Mouse (Mus musculus) kidney, embryonic 16.5 days (tissue): ENCODE data around the gene Cbx3. TPM values are rescaled to one million over a fixed set of nuclear protein-coding genes. Genes with fewer than 3 reads are reported as not detected.

Experiments
- ATAC-seq: fragments of 200-750 bp; cut with Nextera tagmentation; 2 replicates; pipeline ENCODE4 v1.8.0; 2017; ENCODE audit warnings: moderate TSS enrichment; ENCODE audit not compliant: low FRiP score, low TSS enrichment
- H3K27ac ChIP-seq: fragments of 300-500 bp; sonication (generic); 2 replicates; pipeline ENCODE4 v1.5.1; 2014; ENCODE audit warnings: low read length
- H3K27me3 ChIP-seq: fragments of 300-500 bp; sonication (generic); 2 replicates; pipeline ENCODE4 v1.6.1; 2014; ENCODE audit warnings: low read length, control low read depth, mixed read lengths; ENCODE audit not compliant: insufficient read depth
- H3K36me3 ChIP-seq: fragments of 300-500 bp; sonication (generic); 2 replicates; pipeline ENCODE4 v1.6.1; 2014; ENCODE audit warnings: low read length, control low read depth, mixed read lengths; ENCODE audit not compliant: insufficient read depth
- H3K4me1 ChIP-seq: fragments of 300-500 bp; sonication (generic); 2 replicates; pipeline ENCODE4 v1.6.1; 2014; ENCODE audit warnings: low read length, control low read depth, mixed read lengths; ENCODE audit not compliant: insufficient read depth
- H3K4me2 ChIP-seq: fragments of 300-500 bp; sonication (generic); replicated peaks from 2 replicates; pipeline ENCODE4 v1.6.1; 2014; ENCODE audit warnings: low read depth, low read length
- H3K4me3 ChIP-seq: fragments of 300-500 bp; sonication (generic); 2 replicates; pipeline ENCODE4 v1.5.1; 2014; ENCODE audit warnings: mild to moderate bottlenecking, low read length
- H3K9ac ChIP-seq: fragments of 300-500 bp; sonication (generic); replicated peaks from 2 replicates; pipeline ENCODE4 v1.6.1; 2014; ENCODE audit warnings: low read length
- H3K9me3 ChIP-seq: fragments of 300-500 bp; sonication (generic); 2 replicates; pipeline ENCODE4 v1.6.1; 2016; ENCODE audit warnings: low read length, control low read depth
- WGBS: fragments of 180-500 bp; shearing (Covaris S2); extraction: QIAGEN DNeasy Blood & Tissue Kit; methylation state at CpG from one replicate; pipeline ENCODE4 v1.1.7; 2014; 5-methylcytosine and 5-hydroxymethylcytosine counted together
- polyA plus RNA-seq: library from polyadenylated mRNA; unstranded; fragments of >200 nt; fragmentation: Nextera tagmentation; extraction: Ambion mirVana; gene quantifications from 2 replicates; pipeline ENCODE4 v1.2.1, GENCODE M21; 2015

Gene Cbx3
- polyA plus RNA-seq, result 421 and 427 TPM in 2 replicates

DNA sequence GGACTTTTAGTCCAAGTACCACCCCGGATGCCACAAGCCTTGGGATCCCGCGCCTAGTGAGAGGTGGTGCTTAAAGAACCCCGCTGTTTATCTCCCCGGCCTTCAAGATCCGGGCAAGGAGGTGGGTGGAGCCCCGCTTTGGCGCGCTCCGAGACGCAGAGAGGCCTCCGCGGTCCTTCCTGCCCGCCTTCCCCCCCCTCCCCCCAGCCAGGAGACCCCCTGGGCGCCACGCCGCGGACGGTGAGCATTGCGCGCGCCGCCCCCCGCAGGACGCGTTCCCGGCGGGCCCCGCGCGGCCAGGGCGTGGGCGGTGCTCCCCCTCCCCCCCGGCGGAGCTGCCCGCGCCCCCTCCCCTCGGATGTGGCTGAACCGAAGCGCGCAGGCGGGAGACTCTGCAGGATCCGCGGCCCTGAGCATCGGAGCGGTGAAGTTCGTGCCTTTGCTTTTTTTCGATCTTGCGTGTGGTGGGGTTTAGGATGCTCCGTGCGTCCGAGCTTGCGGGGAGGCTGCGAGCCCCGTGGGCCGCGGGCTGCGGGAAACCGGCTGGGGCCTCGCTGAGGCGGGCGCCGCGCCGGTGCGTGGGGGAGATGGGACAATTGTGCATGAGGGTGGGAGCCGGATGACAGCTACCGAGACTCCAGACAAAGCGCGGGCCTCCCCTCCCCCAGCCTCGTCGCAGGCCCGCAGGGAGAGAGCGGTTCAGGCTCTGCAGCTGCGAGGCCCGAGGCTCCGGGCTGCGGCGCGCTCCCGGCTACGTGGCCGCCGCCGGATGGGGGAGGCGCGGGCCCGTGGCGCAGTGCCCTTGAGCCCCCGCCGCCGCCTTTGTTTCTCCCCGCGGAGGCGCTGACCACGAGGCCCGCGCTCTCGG, at the start of gene Cbx3:
Gene Cbx3, plus strand, starts transcription at position 50 of the 868 bp plus-strand sequence.
- Histone ChIP-seq H3K27me3 (no peaks in the 10 kb centered on the region), H3K9ac (peak within 1 kb of the TSS; percentile 100), H3K4me1 (peaks cover 33% of the 10 kb centered on the region), H3K27ac (peak within 1 kb of the TSS; percentile 100), H3K4me3 (peak within 1 kb of the TSS; percentile 96), H3K36me3 (peaks cover 29% of the 10 kb centered on the region), H3K9me3 (no peaks in the 10 kb centered on the region), H3K4me2 (peak within 1 kb of the TSS; percentile 48)
- ATAC-seq, result peak; percentile 88
- WGBS, result under 1% methylated on average over 69 of the region's 99 CpGs

GRCm38 (mm10) chr6:51423466-51424122, 46.6 kb upstream of the Cbx3 start:
- no peak overlapping the region for H3K4me2 ChIP-seq

DNA sequence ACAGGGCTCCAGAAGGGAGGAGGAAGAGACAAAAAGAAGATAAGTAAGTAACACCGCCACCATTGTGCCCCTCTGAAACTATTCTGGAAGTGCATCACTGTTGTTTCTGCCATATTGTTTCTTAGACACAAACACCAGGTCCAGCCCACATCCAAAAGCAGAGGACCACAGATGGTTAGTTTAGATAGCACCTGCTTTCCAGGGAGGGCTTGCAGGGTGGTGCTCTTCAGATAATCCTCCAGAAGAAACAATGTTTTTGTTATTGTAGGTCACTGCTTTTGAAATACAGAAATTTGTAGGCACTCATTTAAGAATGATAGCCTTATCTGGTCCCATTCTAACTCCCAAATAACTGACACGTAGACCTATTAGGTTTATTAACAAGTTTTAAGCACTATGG, 45.6 kb upstream of the Cbx3 start:
- H3K4me2 ChIP-seq, result no peak overlapping the region
- H3K4me1 ChIP-seq, result no peaks in the 10 kb centered on the region
- peaks cover 6% of the 10 kb centered on the region; the same call in 1 of the 2 replicates for H3K9me3 ChIP-seq
- 93% methylated on average over 2 of the region's 2 CpGs for WGBS
- H3K27me3 ChIP-seq, result no peaks in the 10 kb centered on the region
- H3K9ac ChIP-seq, result no peak overlapping the region
- H3K36me3 ChIP-seq, result no peaks in the 10 kb centered on the region
- no peak for ATAC-seq
- H3K4me3 ChIP-seq, result no peak overlapping the region
- H3K27ac ChIP-seq, result no peak overlapping the region

More at GRCm38 (mm10) chr6:51423466-51424122, 46.6 kb upstream of the Cbx3 start:
- ATAC-seq, result no peak
- H3K9me3 ChIP-seq, result peaks cover 6% of the 10 kb centered on the region; the same call in 1 of the 2 replicates
- no peak overlapping the region for H3K4me3 ChIP-seq
- WGBS, result 46% methylated on average over 11 of the region's 11 CpGs
- H3K27me3 ChIP-seq, result no peaks in the 10 kb centered on the region
- H3K36me3 ChIP-seq, result no peaks in the 10 kb centered on the region
- H3K4me1 ChIP-seq, result no peaks in the 10 kb centered on the region
- H3K27ac ChIP-seq, result no peak overlapping the region
- H3K9ac ChIP-seq, result no peak overlapping the region

- H3K27me3 ChIP-seq, result peaks cover 42% of the 10 kb centered on the region
- H3K4me3 ChIP-seq, result peak within 1 kb of the TSS; percentile 47
- H3K9me3 ChIP-seq, result no peaks in the 10 kb centered on the region
- H3K9ac ChIP-seq, result peak within 1 kb of the TSS; percentile 64
- no peak within 1 kb of the TSS for H3K27ac ChIP-seq
- peaks cover 7% of the 10 kb centered on the region for H3K4me1 ChIP-seq
- H3K36me3 ChIP-seq, result no peaks in the 10 kb centered on the region
- peak within 1 kb of the TSS; percentile 69 for H3K4me2 ChIP-seq
- under 1% methylated on average over 70 of the region's 74 CpGs for WGBS
- peak; percentile 82 for ATAC-seq
These were observed 37.4 kb upstream of the Cbx3 start, which contains the start of gene Nfe2l3 for GRCm38 (mm10) chr6:51432535-51433397. TSS of gene Nfe2l3 (plus strand) at chr6:51432670.

DNA sequence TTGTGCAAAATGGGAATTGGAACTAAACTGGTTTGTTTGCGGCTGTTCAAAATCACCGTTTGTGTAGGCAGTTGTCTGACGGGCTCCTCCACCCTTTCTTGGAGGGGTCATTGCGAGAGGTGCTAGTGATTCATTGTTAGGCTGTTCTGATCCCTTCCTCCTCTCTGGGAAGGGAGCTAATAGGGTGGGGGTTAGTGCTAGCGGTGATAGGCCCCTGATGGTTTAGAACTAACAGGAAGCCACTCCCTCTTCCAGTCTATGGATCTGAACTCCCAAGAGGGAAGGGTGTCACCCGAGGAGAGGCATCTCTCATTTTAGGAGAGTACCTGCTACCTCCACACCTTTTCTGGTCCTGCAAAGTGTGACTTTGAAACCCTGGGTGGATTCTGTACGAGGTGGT, 35.9 kb upstream of the Cbx3 start:
- Histone ChIP-seq H3K9ac (no peak overlapping the region), H3K4me1 (peaks cover 7% of the 10 kb centered on the region), H3K4me3 (0 out of 2 replicates have a peak overlapping the region, but pooled peaks have one; percentile 47), H3K4me2 (0 out of 2 replicates have a peak overlapping the region, but pooled peaks have one; percentile 69), H3K27ac (no peak overlapping the region), H3K27me3 (peaks cover 42% of the 10 kb centered on the region), H3K9me3 (no peaks in the 10 kb centered on the region), H3K36me3 (no peaks in the 10 kb centered on the region)
- WGBS, result 19% methylated on average over 7 of the region's 7 CpGs
- no peak for ATAC-seq

DNA sequence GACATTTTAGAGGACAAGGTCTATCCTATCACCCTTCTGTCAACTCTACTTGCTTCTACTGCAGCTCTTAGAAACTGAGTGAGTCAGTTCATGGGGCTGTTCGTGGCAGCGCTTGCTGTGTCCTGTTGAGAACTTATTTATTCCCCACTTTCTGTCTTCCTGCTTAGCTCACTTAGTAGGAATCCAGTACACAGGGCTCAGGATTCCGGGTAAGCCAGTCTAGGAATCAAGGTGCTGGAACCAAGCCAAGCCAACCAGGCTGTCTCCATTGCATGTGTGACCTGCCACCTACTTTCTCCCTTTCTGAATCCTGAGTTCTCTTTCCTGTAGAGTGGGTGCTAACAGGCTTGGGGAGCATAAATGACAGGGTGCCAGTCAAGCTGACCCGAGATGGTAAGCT, 32.5 kb upstream of the Cbx3 start:
- Histone ChIP-seq H3K27me3 (peaks cover 29% of the 10 kb centered on the region), H3K4me3 (no peak overlapping the region), H3K36me3 (no peaks in the 10 kb centered on the region), H3K9ac (no peak overlapping the region), H3K27ac (no peak overlapping the region), H3K4me2 (no peak overlapping the region), H3K4me1 (peaks cover 7% of the 10 kb centered on the region), H3K9me3 (no peaks in the 10 kb centered on the region)
- WGBS, result 76% methylated on average over 4 of the region's 4 CpGs
- no peak for ATAC-seq

- H3K4me1 ChIP-seq, result no peaks in the 10 kb centered on the region
- H3K9me3 ChIP-seq, result no peaks in the 10 kb centered on the region
- no peak overlapping the region for H3K9ac ChIP-seq
- H3K36me3 ChIP-seq, result no peaks in the 10 kb centered on the region
- no peak overlapping the region for H3K27ac ChIP-seq
- no peak for ATAC-seq
- 89% methylated on average over 9 of the region's 9 CpGs for WGBS
- H3K4me3 ChIP-seq, result no peak overlapping the region
- H3K27me3 ChIP-seq, result peaks cover 17% of the 10 kb centered on the region
- H3K4me2 ChIP-seq, result no peak overlapping the region
These were observed 31.3 kb upstream of the Cbx3 start for GRCm38 (mm10) chr6:51438826-51439330.

DNA sequence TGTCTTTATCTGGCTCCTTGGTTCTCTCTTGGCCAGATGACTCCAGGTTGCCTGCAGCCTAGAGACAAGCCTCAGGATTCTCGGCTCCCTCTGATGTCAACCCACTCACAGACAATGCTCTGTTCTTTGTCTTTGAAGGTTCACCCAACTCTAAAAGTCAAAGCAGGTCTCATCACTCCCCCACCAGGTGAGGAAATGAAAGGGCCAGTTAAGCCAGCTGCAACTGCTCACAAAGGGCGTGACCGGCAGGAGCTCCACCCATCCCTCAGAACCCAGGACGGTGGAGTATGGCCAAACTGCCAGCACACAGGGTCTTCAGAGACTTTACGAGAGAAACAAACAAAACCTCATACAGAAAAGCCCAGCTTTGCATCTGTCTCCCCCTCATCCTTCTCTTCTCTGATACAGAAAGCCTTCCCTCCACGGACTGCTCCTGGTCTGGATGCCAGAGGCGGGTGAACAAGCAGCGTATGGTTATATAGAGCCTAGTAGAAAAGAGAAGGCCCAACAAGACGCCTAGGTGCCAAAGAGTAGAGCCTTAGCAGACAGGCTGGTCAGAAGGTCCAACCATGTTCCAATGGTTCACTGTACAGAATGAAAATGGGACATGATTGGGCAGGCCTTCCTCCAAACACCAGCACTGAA, 27.8 kb upstream of the Cbx3 start:
- ATAC-seq, result no peak

More for the DNA sequence above, 27.8 kb upstream of the Cbx3 start:
- H3K4me1 ChIP-seq, result no peaks in the 10 kb centered on the region; the same call in 1 of the 2 replicates
- WGBS, result 54% methylated on average over 9 of the region's 9 CpGs
- H3K27ac ChIP-seq, result no peak overlapping the region
- no peak overlapping the region for H3K4me3 ChIP-seq
- no peak overlapping the region for H3K9ac ChIP-seq
- no peaks in the 10 kb centered on the region for H3K9me3 ChIP-seq
- no peak overlapping the region for H3K4me2 ChIP-seq
- no peaks in the 10 kb centered on the region for H3K36me3 ChIP-seq
- H3K27me3 ChIP-seq, result no peaks in the 10 kb centered on the region
